Mouse (Mus musculus) ovary, postnatal 36 days (tissue): Measurements from ENCODE around the gene Pelp1.
"Not testable (repeated sequence)": the region's sequence is repeated elsewhere in the genome, so short reads cannot be mapped to it uniquely, and the experiment has no call there.

ENCODE experiments used
- DNase-seq: peaks from one replicate; pipeline ENCODE4 v3.0.0; 2022; ENCODE audit warnings: low spot score, mixed read lengths

Pelp1 gene

DNA sequence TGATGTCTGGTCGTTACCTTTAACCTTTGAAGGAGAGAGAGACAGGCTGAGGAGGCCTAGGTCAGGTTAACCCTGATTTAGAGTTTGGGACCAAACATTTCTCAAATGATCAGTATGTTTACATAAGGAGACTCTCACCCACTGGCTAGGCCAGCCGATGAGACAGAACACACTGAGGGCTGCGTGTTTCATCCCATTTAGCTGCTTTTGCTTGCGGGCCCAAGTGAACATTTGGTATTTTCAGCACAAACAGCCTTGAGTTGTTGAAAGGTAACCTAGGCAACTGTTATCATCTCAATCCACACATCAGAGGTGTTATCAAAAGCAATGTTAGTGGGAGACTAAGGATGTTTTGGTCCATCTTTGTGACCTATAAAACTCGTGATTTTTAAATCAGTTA is 9.7 kb upstream of the Pelp1 start:
- no peak for DNase-seq

DNA sequence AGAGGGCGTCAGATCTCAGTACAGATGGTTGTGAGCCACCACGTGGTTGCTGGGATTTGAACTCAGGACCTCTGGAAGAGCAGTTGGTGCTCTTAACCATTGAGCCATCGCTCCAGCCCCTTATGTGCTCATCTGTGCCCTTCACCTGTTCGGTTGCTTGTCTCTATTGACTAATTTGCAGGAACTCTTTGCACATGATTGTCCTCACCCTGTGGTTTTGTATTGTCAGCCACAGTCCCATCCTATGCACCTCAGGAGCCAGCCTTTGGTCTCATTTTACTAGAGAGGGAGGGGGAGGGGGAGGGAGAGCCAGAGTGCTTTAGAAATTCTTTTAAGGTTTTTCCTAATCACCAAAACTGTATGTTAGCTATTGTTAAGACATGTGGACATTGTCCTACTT is 8.4 kb upstream of the Pelp1 start:
- DNase-seq, result no peak

DNA sequence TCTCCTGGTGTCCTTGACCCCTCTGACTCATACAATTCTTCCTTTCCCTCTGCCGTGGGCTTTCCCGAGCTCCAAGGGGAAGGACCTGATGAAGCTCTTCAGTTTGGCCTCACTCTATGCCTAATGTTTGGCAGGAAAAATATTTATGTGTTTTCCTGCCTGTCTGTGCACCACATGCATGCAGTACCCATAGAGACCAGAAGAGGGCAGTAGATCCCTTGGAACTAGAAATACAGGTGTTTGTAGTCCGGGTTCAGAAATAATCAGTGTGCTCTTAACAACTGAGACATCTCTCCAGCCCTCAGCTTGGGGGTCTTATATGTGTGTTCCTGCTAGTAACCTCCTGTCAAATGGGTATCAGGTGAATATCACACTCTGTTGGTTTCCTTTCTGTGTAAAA is 4.1 kb upstream of the Pelp1 start:
- peak; percentile 44 for DNase-seq

DNA sequence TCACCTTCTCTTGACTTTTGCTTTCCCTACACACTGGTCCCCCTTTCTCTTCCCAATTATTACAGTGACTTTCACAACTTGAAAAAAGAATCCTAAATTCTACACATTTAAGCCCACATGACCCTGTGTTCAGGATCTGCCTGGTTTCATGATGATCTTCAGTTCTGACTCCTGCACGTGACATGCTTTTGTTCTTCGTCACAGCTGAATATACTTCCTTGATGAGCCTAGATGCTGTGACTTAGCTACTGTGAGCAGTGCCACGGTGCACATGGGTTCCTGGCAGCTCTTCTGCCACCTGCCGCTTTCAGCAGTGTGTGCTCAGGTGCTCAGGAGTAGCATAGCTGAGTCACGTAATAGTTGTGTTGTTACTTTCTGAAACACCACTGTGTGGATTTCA is 2.8 kb upstream of the Pelp1 start:
- no peak for DNase-seq

DNA sequence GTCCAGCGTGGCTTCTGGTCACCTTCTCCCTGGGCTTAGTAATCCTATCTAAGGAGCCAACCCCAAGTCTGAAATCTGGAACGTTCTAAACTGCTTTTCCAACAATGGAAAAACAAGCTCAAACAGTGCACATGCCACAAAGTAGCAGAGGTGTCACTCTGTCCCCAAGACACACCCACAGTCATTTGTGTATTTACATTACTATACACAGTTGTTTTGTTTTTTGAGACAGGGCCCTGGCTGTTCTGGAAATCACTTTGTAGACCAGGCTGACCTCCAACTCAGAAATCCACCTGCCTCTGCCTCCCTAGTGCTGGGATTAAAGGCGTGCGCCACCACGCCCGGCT is 439 bp upstream of the Pelp1 start:
- no peak for DNase-seq

DNA sequence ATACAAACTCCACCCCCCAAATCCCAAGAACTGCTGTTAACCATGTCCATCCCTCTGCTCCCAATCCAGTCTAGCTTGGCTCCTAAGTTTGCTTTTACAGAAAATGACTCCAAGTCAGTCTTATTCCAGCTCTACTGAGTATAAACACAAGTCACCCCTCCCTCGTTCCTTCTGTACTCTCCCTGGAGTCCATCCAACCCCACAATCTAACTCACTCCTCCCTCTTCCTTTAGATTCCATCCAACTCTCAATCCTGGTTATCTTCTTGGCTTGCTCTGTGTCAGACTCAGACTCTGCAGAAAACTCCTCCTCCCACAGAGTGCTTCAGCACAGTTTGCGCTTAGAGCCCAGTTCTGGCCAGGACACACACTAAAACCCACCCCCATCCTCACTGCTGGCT is 6.2 kb downstream of the Pelp1 start:
- no peak for DNase-seq

DNA sequence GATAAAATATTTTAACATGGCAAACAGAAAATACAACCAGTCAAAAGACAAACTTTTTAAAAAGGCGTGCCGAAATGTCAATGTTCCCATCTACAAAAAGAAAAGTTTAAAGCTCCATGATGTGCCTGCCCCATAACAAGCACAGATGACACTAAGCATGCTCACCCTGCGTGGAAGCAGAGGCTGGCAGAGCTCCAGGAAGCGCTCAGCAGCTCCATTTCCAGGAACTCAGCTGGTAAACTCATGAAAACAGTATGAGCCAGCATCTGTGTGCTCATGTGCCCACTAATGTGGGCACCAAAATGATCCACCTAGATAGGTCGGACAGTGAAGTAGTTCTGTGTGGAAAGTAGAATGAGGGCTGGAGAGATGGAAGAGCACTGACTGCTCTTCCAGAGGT is 20.4 kb downstream of the Pelp1 start:
- DNase-seq, result no peak

DNA sequence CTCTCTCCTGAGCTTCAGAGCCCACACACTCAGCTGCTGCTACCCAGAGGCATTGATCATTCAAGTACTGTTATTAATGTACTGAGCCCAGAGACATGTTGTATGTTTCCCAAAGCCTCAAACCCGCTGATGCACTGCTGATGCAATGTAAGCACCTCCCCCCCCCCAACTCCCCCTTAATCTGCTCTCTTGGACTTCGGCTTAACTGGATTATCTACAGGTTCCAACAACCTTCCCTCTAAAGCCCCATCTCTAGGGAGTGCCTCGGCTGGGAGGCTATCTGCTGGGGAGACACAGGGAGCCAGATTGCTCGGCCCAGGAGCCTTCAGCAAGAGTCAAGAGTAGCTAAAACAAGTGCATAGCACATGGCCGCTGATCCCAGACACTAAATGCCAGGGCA is 22.4 kb downstream of the Pelp1 start:
- no peak for DNase-seq

DNA sequence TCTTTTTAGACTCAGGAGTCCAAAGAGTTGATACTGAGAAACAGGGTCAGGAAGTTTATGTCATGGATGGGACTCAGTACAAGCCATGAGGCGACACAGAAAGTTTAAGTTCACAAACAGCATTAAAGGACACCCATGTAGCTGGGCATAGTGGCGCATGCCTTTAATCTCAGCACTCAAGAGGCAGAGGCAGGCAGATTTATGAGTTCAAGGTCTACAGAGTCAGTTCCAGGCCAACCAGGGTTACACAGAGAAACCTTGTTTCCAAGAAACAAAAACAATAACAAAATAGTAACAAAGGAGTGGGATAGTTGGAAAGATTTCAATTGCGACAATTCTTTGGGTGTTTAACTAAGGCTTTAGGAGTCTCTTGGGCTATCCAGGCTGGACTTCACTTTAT is 25.7 kb downstream of the Pelp1 start:
- no peak for DNase-seq

DNA sequence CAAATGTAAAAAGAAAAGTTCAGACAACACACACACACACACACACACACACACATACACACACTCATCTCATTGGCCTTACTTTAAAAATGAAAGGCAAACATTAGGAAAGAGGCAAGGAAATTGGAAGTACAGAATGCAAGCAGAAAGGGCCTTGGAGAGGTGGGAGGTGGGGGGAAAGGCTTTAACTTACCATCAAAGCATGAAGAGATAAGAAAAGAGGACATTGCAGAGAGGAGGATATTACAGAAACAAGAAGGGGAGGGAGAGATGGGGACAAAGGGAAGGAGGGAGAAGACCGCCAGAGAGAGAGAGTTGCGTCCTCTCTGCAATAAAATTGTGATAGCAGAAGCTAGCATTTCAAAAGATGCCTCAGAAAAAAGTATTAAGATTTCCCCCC is 28.5 kb downstream of the Pelp1 start:
- no peak for DNase-seq

DNA sequence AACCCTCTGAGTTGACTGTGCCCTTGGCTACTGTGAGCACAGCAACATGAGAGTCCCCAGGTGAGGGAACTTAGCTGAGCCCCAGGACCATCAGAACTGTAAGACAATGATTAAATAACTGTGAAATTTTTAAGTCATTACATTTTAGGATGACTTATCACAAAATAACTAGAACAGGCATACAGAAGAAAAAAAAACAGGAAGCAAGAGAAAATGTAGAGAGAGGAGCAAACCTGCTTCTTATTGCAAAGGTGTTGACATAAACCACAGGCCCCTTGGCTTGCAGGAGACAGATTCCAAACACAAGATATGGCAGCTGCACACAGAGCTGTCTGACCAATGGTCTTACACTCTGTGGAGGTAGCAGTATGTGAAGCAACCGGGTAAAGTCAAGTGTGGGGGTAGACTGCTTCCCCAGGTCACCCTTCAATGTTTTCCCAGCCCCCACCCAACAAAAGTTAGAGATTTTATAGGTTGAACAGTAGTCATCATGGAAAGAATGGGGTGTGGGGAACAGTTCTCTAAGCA is 29.3 kb downstream of the Pelp1 start:
- no peak for DNase-seq

DNA sequence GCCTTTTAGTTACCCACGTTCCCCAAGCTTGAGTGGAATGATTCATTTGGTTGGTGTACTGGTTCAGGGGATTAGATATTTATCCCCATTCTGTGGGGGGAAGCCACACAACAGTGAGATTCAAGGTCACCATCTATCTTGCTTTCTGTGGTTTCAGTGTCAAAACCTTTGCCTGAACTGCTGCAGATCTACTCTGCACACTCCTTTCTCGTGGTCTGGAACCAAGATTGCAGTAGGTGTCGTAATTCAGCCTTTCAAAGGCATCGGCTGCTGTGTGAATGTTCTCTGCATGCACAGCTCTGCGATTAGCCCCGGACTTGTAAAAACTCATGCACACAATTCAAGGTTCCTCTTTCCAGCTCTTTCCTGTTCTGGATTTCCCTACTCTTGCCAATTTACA is 33.8 kb downstream of the Pelp1 start:
- no peak for DNase-seq

DNA sequence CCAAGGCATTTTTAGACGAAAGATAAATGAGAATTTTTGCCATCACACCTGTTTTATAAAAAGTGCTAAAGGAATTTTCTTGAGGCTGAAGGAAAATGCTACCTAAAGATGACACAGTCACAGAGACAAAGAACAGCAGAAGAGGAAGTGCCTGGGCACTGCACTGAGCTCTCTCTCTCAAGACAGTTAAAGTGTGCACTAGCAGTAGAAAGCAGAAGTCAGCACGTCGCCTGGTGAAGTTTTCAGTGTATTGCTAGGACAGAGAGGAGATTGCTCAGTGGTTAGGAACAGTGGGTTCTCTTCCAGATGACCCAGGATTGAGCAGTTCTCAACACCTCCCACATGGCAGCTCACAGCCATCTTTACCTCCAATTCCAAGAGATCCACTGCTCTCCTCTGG is 35.5 kb downstream of the Pelp1 start:
- DNase-seq, result no peak

DNA sequence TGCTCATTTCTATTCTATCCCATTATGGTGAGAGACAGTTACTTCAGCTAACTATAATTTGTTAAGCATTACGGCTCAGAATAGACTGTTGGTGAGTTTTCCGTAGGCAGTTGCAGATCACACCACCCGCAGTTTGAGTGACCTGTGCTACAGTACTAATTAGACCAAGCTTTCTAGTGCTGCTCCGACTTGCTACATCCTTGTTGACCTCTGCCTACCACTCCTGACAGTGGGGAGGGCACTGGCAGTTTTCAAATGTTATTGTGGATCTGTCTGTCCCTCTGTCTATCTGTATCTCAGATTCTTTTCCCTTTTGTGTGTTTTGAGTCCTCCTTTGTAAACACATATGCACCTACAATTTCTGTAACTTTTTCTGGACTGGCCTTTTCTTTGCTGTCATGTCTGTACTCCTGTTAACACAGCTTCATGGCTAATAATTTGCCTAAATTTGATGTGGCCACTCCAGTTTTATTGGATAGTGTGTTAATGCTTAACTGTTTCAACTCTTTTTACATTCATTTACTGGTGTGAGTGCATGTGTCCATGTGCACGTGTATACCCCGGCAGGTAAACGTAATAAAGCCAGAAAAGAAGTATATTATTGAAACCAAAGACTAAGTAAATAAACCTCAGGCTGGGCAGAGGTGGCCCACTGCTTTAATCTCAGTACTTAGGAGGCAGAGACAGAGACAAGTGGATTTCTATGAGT is 36.8 kb downstream of the Pelp1 start:
- no peak for DNase-seq

DNA sequence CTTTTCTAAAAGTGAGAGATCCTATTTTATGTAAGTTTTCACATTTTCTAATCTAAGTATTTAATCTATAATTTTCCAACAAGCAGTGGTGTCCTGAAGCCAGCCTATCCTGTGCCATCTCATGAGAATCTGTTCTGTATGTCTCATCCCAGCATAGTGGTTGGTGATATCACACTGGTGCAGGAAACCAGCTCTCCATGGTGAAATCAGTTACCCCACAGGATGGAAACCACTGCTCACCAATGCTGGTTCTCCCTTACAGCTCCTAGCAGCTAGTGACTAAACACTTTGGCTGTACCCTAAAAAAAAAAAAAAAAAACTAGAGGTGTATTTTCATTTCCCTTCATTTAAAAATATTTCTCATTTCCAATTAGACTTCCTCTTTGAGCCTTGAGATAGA is 37.4 kb downstream of the Pelp1 start:
- DNase-seq, result no peak

DNA sequence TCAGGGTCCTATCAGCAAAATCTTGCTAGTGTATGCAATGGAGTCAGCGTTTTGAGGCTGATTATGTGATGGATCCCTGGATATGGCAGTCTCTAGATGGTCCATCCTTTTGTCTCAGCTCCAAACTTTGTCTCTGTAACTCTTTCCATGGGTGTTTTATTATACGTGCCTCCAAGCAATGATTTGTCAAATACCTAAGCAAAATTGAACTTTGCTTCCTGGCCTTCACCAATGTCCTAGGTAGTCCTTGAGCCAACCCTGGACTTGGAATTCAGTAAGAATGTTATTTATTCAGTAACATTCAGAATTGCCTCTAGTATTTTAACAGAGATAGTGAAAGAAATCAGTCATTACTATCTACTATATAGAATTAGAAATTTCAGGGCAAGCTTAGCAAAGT is 41.2 kb downstream of the Pelp1 start:
- not testable (repeated sequence) for DNase-seq

DNA sequence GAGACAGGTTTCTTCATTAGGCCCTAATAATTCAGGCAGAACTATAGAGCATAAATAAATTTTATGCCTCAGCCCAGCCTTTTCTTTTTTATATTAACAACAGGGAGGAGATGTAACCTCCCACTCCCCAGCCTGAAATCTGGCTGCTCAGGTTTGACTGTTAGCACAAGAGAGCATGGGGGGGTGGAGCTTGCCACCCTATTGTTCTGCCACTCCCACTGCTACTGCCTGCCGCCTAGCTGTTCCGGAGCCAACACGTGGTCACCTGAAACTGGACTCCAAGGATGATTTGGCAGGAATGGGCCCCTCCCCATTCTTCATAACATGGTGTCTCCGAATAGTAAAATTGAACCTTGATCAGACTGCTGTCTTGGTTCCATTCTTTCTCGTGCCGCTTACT is 42.1 kb downstream of the Pelp1 start:
- DNase-seq, result not testable (repeated sequence)

DNA sequence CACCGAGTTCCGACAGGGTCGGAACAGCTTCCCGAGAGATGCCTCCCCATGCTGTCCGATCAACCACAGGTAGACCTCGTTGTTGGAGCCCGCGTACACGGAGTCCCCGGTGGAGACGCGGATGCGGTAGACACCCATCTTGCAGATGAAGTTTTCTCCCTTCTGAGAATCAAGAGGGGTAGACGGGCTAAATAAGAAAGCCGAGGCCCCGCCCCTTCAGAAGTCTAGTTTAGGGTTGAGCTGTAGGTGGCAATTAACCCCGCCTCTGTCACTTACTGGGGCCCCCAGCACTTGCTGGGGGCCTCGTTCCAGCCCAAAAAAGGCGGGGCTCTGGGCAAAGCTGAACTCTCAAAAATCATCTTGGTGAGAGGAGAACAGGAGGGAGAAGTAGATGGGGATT is 58.0 kb downstream of the Pelp1 start, which contains the start of gene Alox15:
Gene Alox15 (minus strand): TSS at position 164 of the 400 bp plus-strand sequence.
- no peak for DNase-seq

DNA sequence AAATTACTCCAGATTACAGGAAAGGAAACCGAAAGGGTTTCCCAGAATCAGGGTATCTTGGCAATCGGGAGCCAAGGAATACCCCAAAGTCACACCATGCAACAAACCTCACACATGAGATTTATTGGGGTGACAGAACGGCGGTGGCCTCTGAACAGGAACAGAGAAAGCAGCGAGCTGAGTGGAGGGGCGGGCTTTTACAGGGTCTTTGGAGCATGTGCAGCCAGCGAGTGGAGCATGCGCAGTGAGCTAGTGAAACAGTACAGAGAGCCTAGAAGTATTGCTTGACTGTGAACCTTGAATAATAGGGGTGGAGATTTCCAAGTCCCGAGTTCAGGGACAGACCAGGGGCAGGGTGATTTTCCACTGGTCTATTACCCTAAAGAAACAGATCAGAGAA is 61.2 kb downstream of the Pelp1 start:
- no peak for DNase-seq

DNA sequence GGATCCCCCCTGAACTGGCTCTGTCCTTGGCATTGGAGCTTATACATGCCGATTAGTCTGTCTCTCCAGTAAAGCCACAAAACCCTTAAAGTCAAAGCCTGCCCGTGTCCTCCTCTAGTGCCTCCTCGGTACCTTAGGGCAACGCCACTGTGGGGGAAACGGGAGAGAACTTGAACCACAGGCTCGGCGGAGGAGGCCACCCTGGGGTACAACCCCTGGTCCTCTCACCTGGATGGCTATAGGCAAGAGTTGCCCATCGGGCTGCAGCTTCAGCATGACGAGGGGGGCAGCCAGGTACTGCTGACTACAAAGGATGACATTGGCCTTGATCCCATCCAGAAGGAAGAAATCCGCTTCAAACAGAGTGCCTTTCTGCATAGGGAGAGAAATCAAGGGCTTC is 62.0 kb downstream of the Pelp1 start:
- no peak for DNase-seq

DNA sequence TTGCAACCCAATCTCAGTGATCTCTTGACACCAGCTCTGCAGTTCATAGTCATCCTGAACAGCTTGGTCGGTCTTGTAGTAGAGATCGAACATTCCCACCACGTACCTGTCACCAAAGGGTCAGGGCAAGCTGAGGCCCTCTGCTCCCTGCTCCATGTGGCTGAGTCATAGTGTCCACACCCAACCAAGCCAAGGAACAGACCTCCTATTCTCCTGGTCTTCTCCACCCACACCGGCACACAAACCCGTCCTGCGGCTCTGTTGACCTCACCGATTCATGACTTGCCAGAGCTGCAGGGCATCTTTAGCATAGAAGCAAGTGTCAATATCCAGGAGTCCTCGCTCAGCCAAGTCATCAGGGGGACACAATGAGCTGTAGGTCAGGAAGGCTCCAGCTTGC is 64.3 kb downstream of the Pelp1 start:
- DNase-seq, result no peak

DNA sequence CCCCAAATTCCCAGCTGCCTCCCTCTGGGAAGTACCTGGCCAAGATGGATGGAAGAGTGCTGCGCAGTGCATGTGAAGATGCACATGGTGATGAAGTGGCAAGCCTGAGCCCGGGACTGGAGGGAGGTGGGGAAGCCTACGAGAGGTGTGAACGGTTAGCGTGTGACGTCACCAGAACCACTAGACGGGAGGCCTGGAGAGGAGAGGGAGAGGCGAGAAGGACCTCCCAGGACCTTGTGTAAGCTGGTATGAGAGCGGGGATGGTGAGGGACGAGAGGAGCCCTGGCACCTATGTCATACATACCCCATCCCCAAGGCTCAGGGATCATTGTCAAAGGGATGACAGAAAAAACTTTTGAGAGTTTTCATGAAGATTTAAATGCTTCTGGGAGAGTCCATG is 64.8 kb downstream of the Pelp1 start:
- DNase-seq, result no peak
